Mouse (Mus musculus) T-helper 2 cell (primary cell): ENCODE measurements around the gene Csnk2a2.

Experiments
- in situ Hi-C: fragments of 300-600 bp; cut with MboI, MseI; formaldehyde crosslinking; loops from one replicate; pipeline ENCODE4 v1.15.1; 2025; ENCODE audit warnings: high pct_unique_total_duplicates

The Csnk2a2 gene

DNA sequence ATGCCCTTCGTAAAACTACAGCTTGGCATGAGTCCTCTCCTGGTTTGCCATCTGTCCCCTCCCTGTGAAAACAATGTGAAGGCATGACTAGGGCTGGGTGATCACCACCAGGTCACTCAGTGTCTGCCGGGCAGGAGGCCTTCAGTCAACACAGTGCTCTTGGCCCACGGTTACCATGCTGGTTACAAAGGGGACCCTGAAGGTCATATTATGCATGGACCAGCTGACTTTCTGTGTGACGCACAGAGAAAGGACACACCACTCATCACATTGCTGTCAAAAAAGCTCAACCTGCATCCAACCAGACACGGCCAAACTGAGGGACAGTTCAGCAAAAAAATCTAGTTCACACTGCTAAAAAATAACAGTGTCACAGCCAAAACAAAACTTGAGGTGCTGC, at the start of gene Csnk2a2:
TSS of gene Csnk2a2 (minus strand) at position 34 of the 400 bp plus-strand sequence.
- in situ Hi-C loops, result no loop called here

DNA sequence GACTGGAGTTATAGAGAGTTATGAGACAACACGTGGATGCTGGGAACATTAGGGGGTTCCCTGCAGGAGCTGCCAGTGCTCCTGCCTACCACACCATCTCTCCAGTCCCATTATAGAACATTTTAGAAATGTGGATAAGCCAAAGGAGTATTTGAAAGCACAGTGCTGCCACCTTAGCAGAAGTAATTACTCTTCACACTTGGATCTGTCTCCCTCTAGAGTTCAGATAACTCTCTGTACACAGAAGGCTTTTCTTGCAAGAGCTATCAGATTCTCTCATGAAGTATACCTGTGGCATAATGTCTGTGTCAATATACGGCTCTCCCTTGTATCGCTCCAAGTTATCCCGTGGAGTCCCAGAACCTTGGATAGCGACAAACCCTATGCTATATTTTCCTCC, 49.6 kb upstream of the Csnk2a2 start:
- in situ Hi-C loops, result no loop called here

DNA sequence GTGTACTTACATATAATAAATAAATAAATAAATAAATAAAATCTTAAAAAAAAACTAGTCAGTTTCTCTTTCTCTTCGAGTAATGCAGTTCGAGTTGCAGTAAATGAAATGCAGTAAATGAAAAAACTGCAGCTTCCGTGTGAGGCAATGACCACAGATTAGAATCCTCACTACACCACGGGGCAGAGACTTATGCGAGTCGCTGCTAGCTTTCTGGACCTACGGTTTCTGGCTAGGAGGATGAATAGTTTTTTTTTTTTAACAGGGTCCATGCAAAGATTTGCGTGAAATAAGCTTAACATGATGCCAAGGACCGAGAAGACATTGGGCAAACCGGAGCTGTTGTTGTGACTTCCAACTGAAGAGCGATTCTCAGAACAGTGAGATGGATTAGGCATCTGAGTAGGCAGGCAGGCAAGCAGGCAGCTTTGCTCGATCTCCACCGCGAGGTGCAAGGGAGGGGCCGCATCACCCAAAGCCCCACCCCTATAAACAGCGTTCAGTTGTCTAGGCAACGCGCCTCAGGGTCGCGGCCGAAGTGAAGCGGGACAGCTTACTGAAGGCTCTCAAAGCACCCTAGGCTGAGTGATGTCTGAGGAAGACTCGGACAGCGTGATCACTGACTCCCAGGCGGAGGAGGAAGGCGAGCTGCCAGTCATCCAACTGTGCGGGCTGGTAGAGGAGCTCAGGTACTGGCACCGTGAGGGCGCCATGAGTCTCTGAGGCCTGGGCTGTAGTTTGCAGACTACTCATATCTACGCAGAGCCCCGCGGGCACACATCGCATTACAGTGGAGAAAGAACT, 43.9 kb upstream of the Csnk2a2 start, which contains the start of gene Ccdc113:
TSS of gene Ccdc113 (plus strand) at position 502 of the 804 bp plus-strand sequence.
- in situ Hi-C loops, result no loop called here

DNA sequence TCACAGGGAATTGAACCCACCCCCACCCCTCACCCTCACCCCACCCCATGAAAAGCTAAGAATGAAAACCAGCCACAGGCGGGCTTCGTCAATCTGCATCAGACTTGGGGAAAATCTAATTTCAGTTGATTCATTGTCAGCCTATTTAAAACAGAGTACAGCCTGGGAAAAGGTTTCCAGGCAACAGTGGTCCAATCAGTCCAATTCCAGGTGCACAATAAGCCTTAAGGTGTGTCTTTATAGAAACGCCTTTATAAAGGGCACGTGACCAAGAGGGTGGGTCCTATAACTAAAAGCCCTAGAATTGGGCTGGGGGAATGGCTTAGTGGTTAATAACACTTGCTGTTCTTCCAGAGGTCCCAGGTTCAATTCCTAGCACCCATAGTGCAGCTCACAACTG, 42.4 kb upstream of the Csnk2a2 start:
- in situ Hi-C loops, result no loop called here

DNA sequence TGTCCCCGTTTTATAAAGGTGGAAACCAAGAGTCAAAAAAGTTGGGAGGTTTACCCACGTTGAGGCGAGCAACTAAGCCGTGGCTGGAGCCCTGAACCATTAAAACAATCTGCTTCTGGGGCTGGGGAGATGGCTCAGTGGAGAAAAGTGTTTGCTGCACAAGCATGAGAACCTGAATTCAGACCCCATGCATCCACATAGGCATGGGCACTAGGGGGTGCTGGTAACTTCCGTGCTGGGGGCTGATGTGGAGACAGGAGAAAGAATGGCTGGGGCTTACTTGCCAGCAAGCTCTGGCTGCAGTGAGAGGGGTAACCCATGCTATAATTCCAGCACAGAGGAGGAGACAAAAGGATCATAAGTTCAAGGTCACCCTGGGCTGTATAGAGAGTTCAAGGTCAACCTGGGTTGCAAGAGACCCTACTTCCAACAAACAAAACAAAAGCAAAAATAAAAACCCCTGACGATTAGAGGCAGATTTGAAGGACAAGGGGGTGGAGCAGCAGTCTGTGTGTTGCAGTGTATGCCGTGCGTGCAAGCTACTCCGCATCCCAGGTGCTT, 39.0 kb upstream of the Csnk2a2 start:
- in situ Hi-C loops, result no loop called here

DNA sequence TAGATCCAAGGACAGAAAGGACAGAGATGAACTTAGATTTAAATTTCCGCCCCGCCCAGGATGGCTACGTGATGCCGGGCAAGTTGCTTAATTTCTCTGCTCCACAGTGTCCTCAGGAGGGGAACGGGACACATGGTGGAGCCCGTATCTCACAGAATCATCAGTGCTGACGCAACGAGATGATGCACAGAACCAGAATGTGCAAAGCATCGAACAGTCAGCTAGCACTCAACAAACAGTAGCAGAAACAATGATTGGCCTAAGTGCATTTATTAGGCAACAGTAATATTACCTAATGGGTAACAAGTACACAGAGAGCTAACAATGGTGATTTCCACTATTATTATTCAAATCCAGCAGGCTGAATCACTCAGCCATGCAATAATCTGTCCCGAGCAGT, 38.4 kb upstream of the Csnk2a2 start:
- in situ Hi-C loops, result no loop called here

DNA sequence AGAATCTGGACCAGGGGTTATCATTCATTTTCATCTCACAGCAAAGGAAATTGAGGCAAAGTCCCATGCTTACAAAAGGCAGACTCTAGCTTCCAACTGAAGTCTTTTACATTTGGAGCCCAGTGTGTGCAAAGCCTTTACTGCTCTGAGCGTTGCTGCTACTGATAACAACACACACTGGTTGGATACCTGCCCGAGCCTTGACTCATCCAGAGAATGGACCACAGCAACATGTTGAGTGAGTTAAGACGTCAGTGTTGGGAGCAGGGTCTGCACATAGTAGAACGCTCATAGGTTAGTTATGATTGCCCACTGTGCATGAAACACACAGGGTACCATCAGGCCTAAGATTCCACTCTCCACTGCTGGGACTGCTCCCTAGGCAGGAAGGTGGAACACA, 34.2 kb upstream of the Csnk2a2 start:
- in situ Hi-C loops, result no loop called here

DNA sequence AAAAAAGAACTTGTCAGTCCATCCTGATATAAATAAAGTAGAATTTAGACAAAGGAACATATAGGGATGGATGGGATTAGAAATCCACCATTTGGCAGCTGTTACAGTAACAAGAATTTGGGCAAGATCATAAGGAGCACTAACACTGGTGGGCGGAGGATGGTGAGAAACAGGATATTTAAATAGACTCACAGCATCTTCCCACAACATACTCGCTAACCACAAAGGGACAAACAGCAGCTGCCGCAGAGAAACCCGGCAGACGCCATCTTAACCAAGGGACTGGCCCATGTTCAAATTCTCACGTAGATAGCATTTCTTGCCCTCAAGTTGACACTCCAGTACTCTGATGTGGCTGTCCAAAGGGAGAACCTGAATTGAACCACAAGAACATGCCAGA, 27.1 kb upstream of the Csnk2a2 start:
- in situ Hi-C loops, result no loop called here

DNA sequence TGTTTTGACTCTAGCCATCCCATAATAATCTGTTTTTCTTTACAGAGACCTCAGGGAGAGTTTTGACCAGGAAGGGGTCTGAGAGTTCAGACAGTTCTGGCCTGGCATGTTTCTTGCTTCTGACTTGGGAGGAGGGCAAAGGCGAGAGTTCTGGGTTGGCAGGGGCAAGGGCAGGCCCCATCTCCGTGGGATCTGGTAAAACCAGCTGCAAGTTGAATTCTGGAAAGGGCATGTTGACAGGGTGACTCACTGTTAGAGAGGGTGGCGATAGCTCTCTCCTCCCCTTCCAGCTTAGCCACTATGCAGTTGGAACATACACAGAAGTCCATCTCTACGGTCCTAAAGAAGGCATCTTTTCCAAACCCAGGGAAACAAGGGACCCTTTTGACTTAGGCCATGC, 23.4 kb upstream of the Csnk2a2 start:
- in situ Hi-C loops, result no loop called here

DNA sequence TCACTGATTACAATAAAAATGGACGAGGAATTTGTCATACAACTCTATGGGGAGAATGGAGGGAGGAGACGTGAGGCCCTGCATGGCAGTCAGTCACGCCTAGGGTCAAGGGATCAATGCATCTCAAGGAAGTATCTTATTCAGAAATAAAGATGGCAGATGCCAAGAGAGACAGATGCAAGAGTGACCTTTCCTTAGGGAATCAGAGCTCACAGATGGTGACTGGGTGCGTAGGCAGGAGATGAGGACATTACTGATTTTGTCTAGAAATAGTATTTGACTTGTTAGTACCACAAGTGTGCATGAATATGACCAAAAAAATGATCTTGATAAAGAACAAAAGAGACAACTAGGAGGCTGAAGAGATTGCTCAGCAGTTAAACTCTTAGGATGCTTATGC, 22.4 kb upstream of the Csnk2a2 start:
- in situ Hi-C loops, result no loop called here

DNA sequence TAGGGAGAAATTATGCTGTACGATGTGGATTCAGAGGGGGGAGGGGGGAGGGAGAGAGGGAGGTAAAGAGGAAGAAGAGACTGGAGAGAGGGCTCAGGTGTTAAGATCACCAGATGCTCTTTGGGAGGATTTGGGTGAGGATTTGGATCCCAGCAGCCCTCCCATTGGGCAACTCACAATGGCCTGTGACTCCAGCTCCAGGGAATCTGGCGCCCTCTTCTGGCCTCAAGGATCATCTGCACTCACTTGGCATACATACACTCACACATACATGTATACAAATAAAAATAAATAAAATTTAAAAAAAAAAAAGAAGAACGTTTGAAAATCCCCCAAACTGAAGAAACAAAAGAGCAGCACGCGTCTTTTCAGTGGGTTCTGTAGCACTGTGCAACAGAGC, 16.4 kb upstream of the Csnk2a2 start:
- in situ Hi-C loops, result no loop called here

DNA sequence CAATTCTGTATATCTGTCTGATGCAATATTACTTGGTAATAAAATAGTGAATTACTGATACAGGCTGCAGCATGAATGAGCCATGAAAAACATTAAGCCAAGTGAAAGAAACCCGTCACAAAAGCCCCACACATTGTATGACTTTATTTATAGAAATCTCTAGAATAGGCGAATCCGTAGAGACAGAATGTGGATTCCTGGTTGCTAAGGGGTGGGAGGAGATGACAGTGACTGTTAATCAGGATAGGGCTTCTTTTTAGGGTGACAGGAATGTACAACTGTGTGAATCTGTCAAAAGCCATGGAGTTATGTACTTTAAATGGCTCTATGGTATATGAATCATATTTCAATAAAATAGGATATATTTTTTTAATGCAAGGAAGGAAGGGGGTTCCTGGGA, 15.8 kb upstream of the Csnk2a2 start:
- in situ Hi-C loops, result no loop called here

DNA sequence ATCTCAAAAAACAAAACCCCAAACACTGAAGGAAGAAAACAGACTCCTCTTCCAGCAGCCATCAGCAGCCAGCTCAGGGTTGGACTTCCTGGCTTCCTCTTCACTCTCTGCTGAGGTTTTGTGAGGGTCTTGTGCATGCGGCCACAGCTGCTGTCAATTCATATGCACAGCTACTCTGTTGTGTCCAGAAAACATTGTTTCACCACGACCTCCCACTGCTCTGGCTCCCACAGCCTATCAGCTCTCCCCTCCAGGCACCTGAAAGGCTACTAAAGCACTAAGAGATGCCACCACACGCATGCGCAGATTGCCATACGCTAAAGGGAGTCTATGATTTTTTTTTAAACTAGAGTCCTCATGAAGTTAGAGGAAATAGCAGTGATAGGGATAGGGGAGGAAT, 15.0 kb upstream of the Csnk2a2 start:
- in situ Hi-C loops, result no loop called here

DNA sequence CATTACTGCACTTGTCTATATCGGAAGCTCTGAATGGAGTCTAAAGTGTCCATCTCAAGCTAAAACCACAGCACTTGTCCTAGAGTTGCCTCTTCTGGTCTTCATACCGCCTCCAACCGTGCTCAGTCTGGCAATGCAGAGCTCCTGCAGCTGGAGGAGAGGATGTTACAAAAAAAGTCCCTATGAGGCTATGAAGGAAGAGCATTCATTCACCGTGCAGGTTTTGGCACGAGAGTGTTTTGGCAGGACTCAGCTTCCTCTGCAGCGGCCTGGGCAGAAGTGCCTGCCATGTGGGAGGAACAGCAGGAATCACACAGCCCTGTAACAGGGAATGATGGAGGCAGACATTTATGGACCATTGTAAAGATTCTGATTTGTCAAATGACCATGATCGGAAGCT, 12.6 kb upstream of the Csnk2a2 start:
- in situ Hi-C loops, result no loop called here

DNA sequence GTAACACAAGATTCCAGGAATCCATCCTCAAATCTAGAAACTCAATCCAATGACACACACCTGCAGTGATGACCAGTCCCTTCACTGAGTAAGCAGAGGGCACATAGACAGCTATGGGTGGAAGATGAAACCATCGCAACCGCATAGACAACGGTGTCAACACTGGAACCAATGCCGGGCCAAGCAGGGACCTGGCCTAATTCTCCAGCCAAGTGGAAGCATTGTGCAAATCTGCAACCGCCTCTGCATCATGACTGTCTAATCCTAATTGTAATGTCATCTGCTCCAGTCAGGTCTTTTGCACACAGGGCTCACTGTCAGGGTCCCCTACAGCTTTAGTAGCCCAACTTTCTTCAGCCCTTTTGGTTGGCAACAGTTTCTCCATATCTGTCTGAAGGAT, 10.6 kb upstream of the Csnk2a2 start:
- in situ Hi-C loops, result no loop called here

DNA sequence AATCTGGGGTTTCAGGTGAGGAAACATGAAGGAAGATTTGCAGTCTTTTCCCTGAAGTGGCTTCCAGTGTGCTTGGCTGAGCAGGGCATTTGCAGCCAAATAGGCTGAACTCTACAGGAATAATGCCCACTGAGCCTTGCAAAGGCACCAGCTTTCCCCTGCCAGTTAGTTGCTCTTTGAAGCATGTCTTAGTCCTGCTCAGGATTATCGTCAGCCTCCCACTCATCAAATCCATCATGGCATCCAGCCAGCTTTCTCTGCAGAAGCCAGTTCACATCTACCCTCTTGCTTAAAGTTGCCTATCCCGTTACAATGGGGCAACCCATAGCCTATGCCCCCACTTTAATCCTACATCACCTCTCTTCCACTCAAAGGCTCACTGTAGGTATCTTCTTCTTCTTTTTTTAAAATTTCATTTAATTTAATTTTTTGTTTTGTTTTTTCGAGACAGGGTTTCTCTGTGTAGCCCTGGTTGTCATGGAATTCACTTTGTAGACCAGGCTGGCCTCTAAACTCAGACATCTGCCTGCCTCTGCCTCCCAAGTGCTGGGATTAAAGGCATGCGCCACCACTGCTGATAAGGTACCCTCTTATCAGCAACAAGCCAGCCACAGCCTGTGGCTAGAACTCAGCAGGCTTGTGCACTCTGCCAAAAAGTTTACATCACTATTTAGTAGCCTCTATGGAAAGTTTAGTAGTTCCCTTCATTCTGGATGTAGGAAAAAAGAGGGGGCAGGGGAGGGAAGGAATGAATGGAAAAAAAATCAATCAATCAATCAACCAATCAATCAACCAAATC, 9.6 kb upstream of the Csnk2a2 start:
- in situ Hi-C loops, result no loop called here

DNA sequence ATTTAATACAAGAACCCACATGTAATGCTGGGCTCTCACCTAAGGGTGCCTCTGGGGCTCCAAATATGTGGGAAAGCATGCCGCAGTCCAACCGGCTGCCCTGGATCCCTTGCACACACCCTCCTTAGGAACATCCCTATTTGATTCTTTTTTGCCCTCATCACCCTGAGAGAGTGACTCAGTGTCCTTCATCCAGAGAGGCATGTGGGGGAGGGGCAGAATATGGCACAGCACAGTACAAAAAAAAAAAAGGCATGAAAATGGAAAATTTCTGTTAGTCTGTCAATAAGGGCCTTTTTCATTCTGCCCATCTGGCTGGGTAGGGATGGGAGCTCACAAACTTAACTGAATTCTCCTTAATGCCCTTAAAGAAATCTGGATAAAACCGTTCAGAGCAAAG, 8.0 kb upstream of the Csnk2a2 start:
- in situ Hi-C loops, result no loop called here

DNA sequence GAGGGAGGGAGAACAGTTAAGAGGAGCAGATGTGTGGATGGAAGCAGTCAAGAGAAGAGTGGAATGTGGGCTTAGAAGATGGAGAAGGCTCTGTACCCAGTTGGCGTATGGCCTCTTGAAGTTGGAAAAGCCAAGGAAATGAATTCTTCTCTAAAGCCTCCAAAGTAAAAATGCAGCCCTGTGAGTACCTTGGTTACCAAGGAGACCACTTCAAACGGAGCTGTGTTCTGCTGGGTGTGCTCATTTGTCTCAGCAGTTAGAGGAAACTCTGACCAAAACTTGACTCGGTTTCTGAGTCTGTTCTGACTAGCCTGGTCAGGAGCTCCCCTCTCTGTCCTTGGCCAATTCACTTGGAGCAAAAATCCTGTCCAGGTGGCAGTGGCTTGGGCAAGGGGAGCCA, 6.6 kb upstream of the Csnk2a2 start:
- in situ Hi-C loops, result no loop called here

DNA sequence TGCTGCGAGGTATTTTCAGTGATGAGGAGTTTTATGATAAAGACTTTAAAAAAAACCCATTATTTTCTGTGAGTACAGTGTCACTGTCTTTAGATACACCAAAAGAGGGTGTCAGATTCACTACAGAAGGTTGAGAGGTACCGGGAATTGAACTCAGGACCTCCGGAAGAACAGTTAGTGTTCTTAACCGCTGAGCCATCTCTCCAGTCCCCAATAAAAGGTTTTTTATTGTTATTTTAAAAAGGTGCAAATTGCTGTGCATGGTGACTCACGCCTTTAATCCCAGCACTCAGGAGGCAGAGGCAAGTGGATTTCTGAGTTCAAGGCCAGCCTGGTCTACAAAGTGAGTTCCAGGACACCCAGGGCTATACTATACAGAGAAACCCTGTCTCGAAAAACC, 5.6 kb upstream of the Csnk2a2 start:
- in situ Hi-C loops, result no loop called here

DNA sequence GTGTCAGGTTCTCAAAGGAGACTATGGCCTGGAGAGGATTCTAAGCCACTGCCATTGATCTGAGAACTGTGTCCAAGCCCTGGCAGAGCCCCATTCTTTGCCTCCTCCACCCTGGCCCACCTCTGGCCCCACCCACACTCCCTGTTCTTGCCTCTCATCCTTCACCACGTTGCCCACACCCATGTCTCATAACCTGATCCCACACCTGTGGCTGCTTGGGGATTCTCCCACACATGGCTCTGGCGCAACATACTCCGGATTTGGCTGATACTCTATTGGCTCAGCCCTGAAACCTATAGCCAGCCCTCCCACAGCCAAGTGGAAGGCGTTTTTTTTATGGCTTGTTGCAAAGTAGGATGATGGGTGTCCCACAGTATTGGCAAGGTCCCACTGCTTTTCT, 2.2 kb upstream of the Csnk2a2 start:
- in situ Hi-C loops, result no loop called here

DNA sequence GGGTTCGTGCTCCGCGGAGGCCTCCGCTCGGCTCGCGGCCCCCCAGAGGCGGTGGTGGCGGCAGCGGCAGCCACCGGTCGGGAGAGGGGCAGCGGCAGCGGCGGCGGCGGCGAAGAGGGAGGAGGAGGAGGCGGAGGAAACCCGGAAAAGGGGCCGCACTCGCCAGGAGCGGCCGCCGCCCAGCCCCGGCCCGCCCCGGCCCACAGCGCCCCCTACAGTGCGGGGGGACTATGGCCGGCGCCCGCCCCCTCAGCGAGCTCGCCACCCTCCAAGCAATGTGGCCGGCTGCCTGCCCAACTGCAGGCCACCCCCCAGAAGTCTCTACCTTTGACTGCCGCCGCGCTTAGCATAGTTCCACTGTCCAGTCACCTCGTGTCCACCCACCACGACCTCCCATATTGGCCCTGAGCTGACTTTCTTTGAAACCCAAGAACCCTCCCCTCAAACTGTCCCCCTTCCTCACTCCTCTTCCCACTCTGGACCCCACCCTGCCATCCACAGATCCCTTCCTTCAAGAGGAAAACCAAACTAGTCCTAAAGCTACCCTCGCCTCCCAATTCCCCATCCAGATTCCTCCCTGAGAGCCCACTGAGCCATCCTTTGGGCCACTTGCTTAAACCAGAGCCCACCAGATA, 1.0 kb downstream of the Csnk2a2 start:
- in situ Hi-C loops, result no loop called here
